Mouse (Mus musculus) intestine, postnatal 0 days (tissue): Measurements from ENCODE around the gene Ak6. TPM values are rescaled to one million over a fixed set of nuclear protein-coding genes. Genes with fewer than 3 reads are reported as not detected.

ENCODE experiments used
- ATAC-seq: fragments of 200-750 bp; cut with Nextera tagmentation; 2 replicates; pipeline ENCODE4 v1.8.0; 2017; ENCODE audit warnings: mild to moderate bottlenecking, moderate TSS enrichment, moderate library complexity
- H3K27ac ChIP-seq: fragments of 300-500 bp; sonication (generic); 2 replicates; pipeline ENCODE4 v1.5.1; 2014; ENCODE audit warnings: mild to moderate bottlenecking, low read depth, low read length, moderate library complexity
- H3K27me3 ChIP-seq: fragments of 300-500 bp; sonication (generic); replicated peaks from 2 replicates; pipeline ENCODE4 v1.6.1; 2014; ENCODE audit warnings: low read length, mixed read lengths; ENCODE audit not compliant: control insufficient read depth, insufficient read depth
- H3K36me3 ChIP-seq: fragments of 300-500 bp; sonication (generic); 2 replicates; pipeline ENCODE4 v1.6.1; 2014; ENCODE audit warnings: mild to moderate bottlenecking, moderate library complexity; ENCODE audit not compliant: control insufficient read depth, insufficient read depth
- H3K4me1 ChIP-seq: fragments of 300-500 bp; sonication (generic); replicated peaks from 2 replicates; pipeline ENCODE4 v1.6.1; 2014; ENCODE audit warnings: antibody characterized with exemption, low read length, mixed read lengths; ENCODE audit not compliant: control insufficient read depth, insufficient read depth
- H3K4me2 ChIP-seq: fragments of 300-500 bp; sonication (generic); replicated peaks from 2 replicates; pipeline ENCODE4 v1.6.1; 2014; ENCODE audit warnings: low read depth, mild to moderate bottlenecking, moderate library complexity
- H3K4me3 ChIP-seq: fragments of 300-500 bp; sonication (generic); 2 replicates; pipeline ENCODE4 v1.5.1; 2014; ENCODE audit warnings: low read depth, low read length
- H3K9ac ChIP-seq: fragments of 300-500 bp; sonication (generic); 2 replicates; pipeline ENCODE4 v1.6.1; 2014; ENCODE audit warnings: mild to moderate bottlenecking, low read depth, low read length
- H3K9me3 ChIP-seq: fragments of 300-500 bp; sonication (generic); 2 replicates; pipeline ENCODE4 v1.6.1; 2016; ENCODE audit warnings: mixed run types; ENCODE audit not compliant: control insufficient read depth
- CTCF ChIP-seq: sonication (generic); IDR thresholded peaks from 2 replicates; pipeline ENCODE4 v1.5.1; 2016; ENCODE audit warnings: low read depth, mild to moderate bottlenecking, control low read depth, antibody characterized with exemption, moderate library complexity
- WGBS: fragments of 180-500 bp; shearing (Covaris S2); extraction: QIAGEN DNeasy Blood & Tissue Kit; methylation state at CpG from one replicate; pipeline ENCODE4 v1.1.7; 2014; 5-methylcytosine and 5-hydroxymethylcytosine counted together
- polyA plus RNA-seq: library from polyadenylated mRNA; unstranded; fragments of >200 nt; fragmentation: Nextera tagmentation; extraction: Ambion mirVana; gene quantifications from 2 replicates; pipeline ENCODE4 v1.2.1, GENCODE M21; 2015

Gene Ak6
- polyA plus RNA-seq, 1 experiment from 2014 or later: 156 TPM

DNA sequence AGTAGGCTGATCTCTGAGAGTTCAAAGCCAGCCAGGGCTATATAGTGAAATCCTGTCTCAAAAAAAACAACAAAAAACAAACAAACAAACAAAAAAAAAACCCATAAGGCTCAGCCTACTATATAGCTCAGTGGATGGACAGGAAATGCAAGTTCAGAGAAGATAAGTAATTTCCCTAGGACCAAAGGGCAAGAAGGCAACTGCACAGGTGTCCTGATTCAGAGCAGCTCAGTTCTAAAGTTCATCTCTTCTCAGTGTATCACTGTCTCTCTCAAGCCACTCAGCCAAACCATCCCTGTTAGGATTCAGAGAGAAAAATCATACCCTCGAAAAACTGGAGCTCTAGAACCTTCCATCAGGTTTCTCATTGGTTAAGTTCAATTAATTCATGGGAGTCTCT is 44.9 kb upstream of the Ak6 start:
- no peak for TF ChIP-seq CTCF
- peak overlapping the region; percentile 86 for H3K27ac ChIP-seq
- ATAC-seq: peak; percentile 52

DNA sequence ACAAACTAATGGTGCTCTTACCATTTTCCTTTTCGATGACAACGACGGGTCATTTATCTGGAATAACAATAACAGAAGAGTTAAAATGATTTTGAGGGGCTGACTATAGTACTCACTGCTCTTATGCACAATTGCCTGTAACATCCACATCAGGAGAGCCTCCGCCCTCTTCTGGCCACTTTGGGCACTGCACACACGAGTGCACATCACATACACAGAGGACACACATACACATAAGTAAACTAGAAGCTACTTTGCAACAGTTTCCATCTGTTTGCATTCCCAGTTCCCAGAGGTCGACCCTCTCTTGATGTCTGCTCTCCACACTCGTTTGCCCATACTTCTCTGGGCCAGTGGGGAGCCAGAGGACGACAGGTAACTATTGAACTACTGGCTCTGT is 43.0 kb upstream of the Ak6 start:
- 0 out of 2 replicates have a peak, but pooled peaks cover 5% of the 10 kb centered on the region for H3K4me1 ChIP-seq
- no peak overlapping the region for H3K9ac ChIP-seq
- H3K4me2 ChIP-seq: no peak overlapping the region
- no peak for ATAC-seq
- peak; percentile 53 for TF ChIP-seq CTCF
- no peaks in the 10 kb centered on the region for H3K27me3 ChIP-seq
- H3K27ac ChIP-seq: no peak overlapping the region
- H3K4me3 ChIP-seq: no peak overlapping the region
- WGBS: 87% methylated on average over 8 of the region's 8 CpGs
- H3K9me3 ChIP-seq: no peaks in the 10 kb centered on the region
- peaks cover 30% of the 10 kb centered on the region; the same call in 1 of the 2 replicates for H3K36me3 ChIP-seq

More for the DNA sequence above, 44.9 kb upstream of the Ak6 start:
- Histone ChIP-seq H3K9ac (no peak overlapping the region), H3K9me3 (no peaks in the 10 kb centered on the region), H3K4me3 (no peak overlapping the region), H3K4me2 (peak overlapping the region; percentile 33; the same call in 1 of the 2 replicates), H3K27me3 (no peaks in the 10 kb centered on the region), H3K36me3 (peaks cover 16% of the 10 kb centered on the region; the same call in 1 of the 2 replicates), H3K4me1 (0 out of 2 replicates have a peak, but pooled peaks cover 5% of the 10 kb centered on the region)
- 42% methylated on average over 1 of the region's 1 CpGs for WGBS

DNA sequence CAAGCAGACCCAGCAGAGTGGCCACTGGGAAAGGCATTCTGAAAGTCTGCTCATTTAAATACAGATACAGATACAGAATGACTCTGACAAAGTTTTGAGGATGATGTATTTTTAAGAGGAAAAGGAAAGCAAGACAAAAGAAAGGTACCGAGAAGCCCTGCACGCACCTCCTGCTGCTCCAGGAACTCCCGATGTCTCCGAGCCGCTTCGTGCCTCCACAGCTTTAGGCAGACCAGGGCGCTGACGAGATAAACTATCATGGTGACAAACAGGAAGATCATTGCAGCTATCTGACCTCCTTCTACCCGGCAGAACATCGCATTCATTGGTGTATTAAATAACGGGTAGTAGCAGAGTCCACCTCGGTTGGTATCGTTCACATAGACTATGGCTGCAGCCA is 39.5 kb upstream of the Ak6 start:
- TF ChIP-seq CTCF: no peak
- ATAC-seq: no peak
- H3K27me3 ChIP-seq: no peaks in the 10 kb centered on the region
- no peak overlapping the region for H3K4me3 ChIP-seq
- 0 out of 2 replicates have a peak, but pooled peaks cover 5% of the 10 kb centered on the region for H3K4me1 ChIP-seq
- H3K27ac ChIP-seq: no peak overlapping the region
- no peaks in the 10 kb centered on the region for H3K9me3 ChIP-seq
- no peak overlapping the region for H3K9ac ChIP-seq
- peaks cover 26% of the 10 kb centered on the region; the same call in 1 of the 2 replicates for H3K36me3 ChIP-seq
- H3K4me2 ChIP-seq: no peak overlapping the region
- 90% methylated on average over 13 of the region's 13 CpGs for WGBS

DNA sequence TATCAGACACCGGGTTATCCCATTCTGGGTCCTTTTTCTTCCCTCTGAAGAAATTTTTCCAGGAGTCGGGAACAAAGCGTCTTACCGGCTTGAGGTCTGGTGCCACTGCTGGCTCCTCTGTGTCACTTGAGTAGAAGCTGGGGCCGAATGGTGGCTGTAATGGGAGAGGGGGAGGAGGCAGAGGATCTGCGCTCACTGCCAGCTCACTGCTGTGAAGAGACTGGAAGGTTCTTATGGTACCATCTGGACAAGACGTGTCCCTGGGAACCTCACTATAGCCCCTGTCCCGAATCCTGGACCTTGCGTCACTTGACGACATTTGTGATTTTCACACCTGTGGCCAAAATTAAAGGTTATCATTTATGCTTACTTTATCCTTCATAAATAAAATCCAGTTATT is 38.5 kb upstream of the Ak6 start:
- no peak overlapping the region for H3K27ac ChIP-seq
- no peaks in the 10 kb centered on the region for H3K27me3 ChIP-seq
- H3K9me3 ChIP-seq: no peaks in the 10 kb centered on the region
- peaks cover 26% of the 10 kb centered on the region; the same call in 1 of the 2 replicates for H3K36me3 ChIP-seq
- H3K4me1 ChIP-seq: no peaks in the 10 kb centered on the region
- no peak overlapping the region for H3K4me3 ChIP-seq
- no peak for TF ChIP-seq CTCF
- 95% methylated on average over 10 of the region's 10 CpGs for WGBS
- H3K9ac ChIP-seq: no peak overlapping the region
- H3K4me2 ChIP-seq: no peak overlapping the region
- ATAC-seq: no peak

DNA sequence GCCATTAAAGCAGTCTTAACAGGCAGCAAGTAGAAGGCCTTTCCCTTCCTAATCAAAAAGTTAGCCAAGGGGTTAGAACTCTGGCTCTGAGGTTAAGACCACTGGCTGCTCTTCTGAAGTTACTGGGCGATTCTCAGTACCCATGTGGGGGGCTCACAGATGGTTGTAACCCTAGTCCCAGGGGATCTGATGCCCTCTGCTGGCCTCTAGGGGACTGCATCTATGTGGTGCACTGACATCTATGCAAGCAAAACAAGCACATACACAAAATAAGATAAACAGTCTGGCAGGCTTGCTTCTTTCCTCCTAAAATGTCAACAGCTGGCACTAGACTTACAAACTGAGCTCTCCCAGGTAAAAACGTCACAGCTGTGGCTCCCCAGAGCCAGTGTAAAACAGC is 37.9 kb upstream of the Ak6 start:
- H3K9me3 ChIP-seq: no peaks in the 10 kb centered on the region
- no peak overlapping the region for H3K4me2 ChIP-seq
- H3K36me3 ChIP-seq: peaks cover 24% of the 10 kb centered on the region; the same call in 1 of the 2 replicates
- H3K4me3 ChIP-seq: no peak overlapping the region
- H3K9ac ChIP-seq: no peak overlapping the region
- TF ChIP-seq CTCF: peak; percentile 55
- H3K27ac ChIP-seq: no peak overlapping the region
- H3K27me3 ChIP-seq: no peaks in the 10 kb centered on the region
- no peak for ATAC-seq
- WGBS: 57% methylated on average over 2 of the region's 2 CpGs
- H3K4me1 ChIP-seq: no peaks in the 10 kb centered on the region

DNA sequence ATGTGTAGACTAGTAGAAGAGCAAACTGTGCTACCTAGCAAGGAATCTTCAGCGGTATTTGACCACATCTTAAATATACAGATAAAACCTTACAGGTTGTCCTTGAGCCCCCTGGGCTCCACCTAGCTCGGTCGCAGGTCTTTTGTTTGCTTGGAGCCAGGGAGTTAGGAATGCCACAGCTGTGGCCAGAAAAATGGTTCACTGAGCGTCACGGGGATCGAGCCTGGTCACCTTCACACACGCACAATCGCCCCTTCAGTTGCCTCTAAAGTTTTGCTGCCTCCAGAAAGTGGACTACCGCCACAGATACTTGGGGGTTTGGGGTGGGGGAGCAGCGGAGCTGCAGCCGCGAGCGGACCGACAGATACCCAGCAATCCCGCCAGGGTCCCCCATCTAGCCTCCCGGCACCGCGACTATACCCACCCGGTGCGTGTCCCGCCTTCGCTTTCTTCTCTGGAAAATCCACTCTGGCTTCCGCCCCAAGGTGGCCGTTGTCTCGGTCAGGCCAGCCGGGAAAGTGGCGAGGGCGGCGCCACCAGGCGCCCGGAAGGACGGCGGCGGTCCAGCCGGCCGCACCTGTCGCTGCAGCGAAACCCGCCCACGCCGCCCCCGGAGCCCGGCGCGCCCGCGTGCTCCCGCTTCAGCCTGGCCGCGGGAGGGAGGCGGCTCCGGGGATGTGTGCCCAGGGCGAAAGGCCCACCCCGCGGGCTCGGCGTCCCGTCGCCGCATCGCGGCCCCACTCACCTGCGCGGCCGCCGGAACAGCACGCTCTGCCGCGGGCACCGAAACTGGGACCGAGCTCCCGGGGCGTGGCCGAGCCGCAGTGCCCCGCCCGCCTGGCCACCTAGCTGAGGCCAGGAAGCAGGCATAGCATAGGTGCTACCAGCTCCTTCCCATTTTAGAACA is 34.3 kb upstream of the Ak6 start, which contains the start of gene Marveld2:
Marveld2 (minus strand) TSS at position 791 of the 907 bp plus-strand sequence.
- no peaks in the 10 kb centered on the region for H3K27me3 ChIP-seq
- H3K4me3 ChIP-seq: peak within 1 kb of the TSS; percentile 71
- no peak for TF ChIP-seq CTCF
- H3K9ac ChIP-seq: peak within 1 kb of the TSS; percentile 80
- H3K4me2 ChIP-seq: peak within 1 kb of the TSS; percentile 78
- peak; percentile 93 for ATAC-seq
- 2% methylated on average over 73 of the region's 77 CpGs for WGBS
- H3K27ac ChIP-seq: peak within 1 kb of the TSS; percentile 91
- H3K9me3 ChIP-seq: no peaks in the 10 kb centered on the region
- no peaks in the 10 kb centered on the region for H3K4me1 ChIP-seq
- H3K36me3 ChIP-seq: peaks cover 22% of the 10 kb centered on the region
